Mouse (Mus musculus) thymus, postnatal 10 days (tissue): ENCODE measurements around the gene Cnnm3.
A peak's percentile ranks its signal among the peaks of the same experiment; 100 is the strongest.

Experiments used
- DNase-seq, 2 experiments: peaks; one replicate each; pipeline ENCODE4 v3.0.0; 2021; ENCODE audit warnings: low spot score in 2 of 2

The Cnnm3 gene

GRCm38 (mm10) chr1:36511289-36512021 is at the start of gene Cnnm3:
TSS of gene Cnnm3 (plus strand) at chr1:36511867.
- DNase-seq: peak; percentile 100

- DNase-seq: no peak
Observed at GRCm38 (mm10) chr1:36465641-36466160, 46.0 kb upstream of the Cnnm3 start.

GRCm38 (mm10) chr1:36467446-36467845 is 44.2 kb upstream of the Cnnm3 start:
- no peak for DNase-seq

GRCm38 (mm10) chr1:36469811-36470444 is 41.7 kb upstream of the Cnnm3 start:
- DNase-seq: no peak

- peak; percentile 85 to 89 for DNase-seq
Observed at GRCm38 (mm10) chr1:36471181-36472105, 40.2 kb upstream of the Cnnm3 start, which contains the start of gene Cnnm4. TSS of gene Cnnm4 (plus strand) at chr1:36471620.

- DNase-seq: no peak
Observed at GRCm38 (mm10) chr1:36472106-36472440, 39.6 kb upstream of the Cnnm3 start.

GRCm38 (mm10) chr1:36473211-36473780 is 38.4 kb upstream of the Cnnm3 start:
- DNase-seq: no peak

GRCm38 (mm10) chr1:36474646-36475045 is 37.0 kb upstream of the Cnnm3 start:
- no peak for DNase-seq

- DNase-seq: no peak
Observed at GRCm38 (mm10) chr1:36475480-36476110, 36.1 kb upstream of the Cnnm3 start.

- DNase-seq: no peak
Observed at GRCm38 (mm10) chr1:36476426-36476825, 35.2 kb upstream of the Cnnm3 start.

GRCm38 (mm10) chr1:36478343-36478795 is 33.3 kb upstream of the Cnnm3 start:
- no peak for DNase-seq

GRCm38 (mm10) chr1:36479903-36480899 is 31.5 kb upstream of the Cnnm3 start:
- DNase-seq: no peak

- no peak for DNase-seq
Observed at GRCm38 (mm10) chr1:36483825-36484224, 27.8 kb upstream of the Cnnm3 start.

- no peak for DNase-seq
Observed at GRCm38 (mm10) chr1:36485080-36485479, 26.6 kb upstream of the Cnnm3 start.

GRCm38 (mm10) chr1:36487111-36487510 is 24.6 kb upstream of the Cnnm3 start:
- no peak for DNase-seq

GRCm38 (mm10) chr1:36489661-36490060 is 22.0 kb upstream of the Cnnm3 start:
- DNase-seq: no peak

GRCm38 (mm10) chr1:36492416-36493139 is 19.1 kb upstream of the Cnnm3 start:
- no peak for DNase-seq

GRCm38 (mm10) chr1:36493299-36493698 is 18.4 kb upstream of the Cnnm3 start:
- DNase-seq: no peak

GRCm38 (mm10) chr1:36496719-36497118 is 14.9 kb upstream of the Cnnm3 start:
- no peak for DNase-seq
